Mouse (Mus musculus): ENCODE data around the gene Ptpn7. TPM values are rescaled to one million over a fixed set of nuclear protein-coding genes. Genes with fewer than 3 reads are reported as not detected.
"Not testable (repeated sequence)": the region's sequence is repeated elsewhere in the genome, so short reads cannot be mapped to it uniquely, and the experiment has no call there.

The Ptpn7 gene
- not detected for total RNA-seq (2021)
- long read RNA-seq, experiment 1, result 0 reads
- long read RNA-seq, experiment 2, result 0 reads

DNA sequence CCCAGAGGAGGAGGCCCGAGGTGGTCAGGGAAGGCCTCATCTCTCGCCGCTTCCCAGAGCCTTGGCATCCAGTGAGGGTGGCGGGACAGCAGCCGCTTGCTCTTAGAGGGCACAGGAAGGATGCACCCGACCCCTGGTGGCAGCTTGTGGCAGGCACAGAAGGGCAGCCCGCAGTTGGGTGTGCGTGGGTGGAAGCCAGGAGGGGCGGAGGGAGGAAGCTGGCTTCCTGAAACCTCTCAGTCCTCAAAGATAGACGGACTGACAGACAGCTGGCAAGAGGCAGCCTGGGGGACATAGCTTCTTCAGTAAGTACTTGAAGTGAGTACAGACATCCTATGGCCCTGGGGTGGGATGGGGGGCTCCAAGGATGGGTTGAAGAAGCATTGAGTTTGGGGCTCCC, at the start of gene Ptpn7:
Gene Ptpn7, plus strand, starts transcription at position 228 of the 400 bp plus-strand sequence.
- DNase-seq (ENCODE audit: low spot score in 2 of 2), result peak; percentile 33 to 46

DNA sequence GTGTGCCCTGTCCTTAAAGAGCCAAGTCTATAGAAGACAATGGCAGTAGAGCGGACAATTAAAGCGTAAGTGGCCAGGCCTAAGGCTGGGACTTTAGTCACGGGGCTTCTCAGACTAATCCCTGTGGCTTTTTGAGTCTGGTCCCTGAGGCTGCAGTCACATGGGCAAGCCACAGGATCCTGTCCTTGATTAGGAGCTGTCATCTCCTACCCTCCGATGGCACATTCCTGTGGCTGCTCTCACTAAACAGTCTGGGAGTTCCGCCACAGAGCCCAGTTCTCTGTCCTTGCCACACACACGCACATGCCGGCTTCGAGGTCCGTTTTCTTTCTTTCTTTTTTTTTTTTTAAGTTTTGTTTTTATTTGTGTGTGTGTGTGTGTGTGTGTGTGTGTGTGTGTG, 49.0 kb upstream of the Ptpn7 start:
- DNase-seq (ENCODE audit: low spot score in 2 of 2), result no peak

DNA sequence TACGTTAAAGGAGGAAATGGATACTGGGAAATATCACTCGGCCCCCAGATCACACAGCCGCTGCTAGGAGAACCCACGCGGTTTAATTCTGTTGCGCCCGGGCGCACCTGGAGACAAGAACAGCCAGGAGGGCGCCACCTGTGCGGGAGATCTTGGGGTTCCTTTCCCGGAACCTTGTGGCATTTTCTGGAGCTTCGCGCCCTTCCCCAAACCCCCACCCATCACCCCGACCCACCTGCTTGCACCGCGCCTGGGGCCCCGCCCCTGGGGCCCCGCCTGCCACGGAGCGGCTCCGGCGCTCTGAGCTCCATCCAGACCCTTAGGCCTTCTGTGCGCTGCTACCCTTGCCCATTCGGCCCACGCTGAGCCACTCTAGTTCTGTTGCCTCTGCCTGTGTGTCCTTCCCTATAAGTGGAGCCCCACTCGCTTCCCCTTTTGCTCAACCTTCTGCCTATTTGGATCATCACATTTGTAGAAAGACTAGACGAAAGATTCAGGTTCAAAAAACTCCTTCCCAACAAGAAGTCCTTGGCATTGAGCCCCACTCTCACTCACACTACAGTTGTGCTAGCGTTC, 47.1 kb upstream of the Ptpn7 start:
- DNase-seq (ENCODE audit: low spot score in 2 of 2), result no peak

DNA sequence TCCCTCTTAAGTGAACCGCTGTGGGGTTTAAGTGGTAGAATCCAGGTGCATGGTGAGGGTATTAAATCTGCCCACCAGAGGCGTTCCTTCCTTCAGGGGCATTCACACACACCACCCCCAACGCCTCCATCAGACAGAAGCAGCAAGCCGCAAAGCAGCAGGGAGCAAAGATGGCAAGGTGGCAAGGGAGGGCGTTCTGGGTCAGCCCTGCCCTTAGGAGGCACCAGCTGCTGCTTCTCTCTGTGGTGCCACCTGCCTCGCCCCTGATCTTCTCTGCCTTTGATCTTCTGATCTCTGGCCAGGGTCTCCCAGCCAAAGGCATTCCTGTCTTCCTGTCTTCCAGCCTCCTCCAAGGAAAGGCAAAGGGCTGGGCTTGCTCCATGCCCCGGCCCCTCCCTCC, 46.5 kb upstream of the Ptpn7 start:
- DNase-seq (ENCODE audit: low spot score in 2 of 2), result no peak

DNA sequence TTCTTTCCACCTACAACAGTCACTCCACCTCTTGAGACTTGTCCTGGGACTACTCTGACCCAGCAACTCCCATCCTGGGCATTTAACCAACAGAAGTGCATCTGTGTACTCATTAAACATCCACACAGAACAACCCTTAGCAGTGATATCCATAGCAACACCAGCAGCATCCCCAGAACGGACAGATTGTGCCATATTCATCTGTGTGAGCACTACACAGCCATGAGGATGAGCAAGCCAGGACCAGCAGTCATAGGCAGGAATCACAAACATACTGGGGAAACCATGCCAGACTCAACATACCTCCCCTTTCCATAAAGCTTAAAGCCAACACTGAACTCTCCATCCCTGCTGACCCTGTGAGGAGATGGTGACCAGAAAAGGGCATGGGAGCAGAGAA, 45.1 kb upstream of the Ptpn7 start:
- DNase-seq (ENCODE audit: low spot score in 2 of 2), result peak; percentile 59 to 74

DNA sequence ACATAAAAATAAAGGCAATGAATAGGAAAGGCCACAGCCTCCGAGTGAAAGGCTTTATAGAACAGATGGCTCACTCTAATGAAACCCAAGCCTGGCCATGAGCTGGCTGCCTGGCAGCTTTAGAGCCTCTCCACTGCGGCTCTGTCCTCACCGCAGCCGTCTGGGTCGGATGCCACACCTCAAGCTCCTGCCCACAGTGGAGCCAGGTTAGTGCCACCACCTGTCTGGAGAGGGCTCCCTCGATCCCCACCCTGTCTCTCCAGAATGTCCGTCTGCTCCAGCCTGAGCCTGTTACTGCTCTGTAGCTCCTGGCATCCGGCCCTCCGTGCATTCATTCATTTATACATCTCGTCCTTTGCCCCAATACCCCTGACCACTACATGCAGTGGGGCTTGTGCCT, 42.9 kb upstream of the Ptpn7 start:
- no peak for DNase-seq (ENCODE audit: low spot score in 2 of 2)

DNA sequence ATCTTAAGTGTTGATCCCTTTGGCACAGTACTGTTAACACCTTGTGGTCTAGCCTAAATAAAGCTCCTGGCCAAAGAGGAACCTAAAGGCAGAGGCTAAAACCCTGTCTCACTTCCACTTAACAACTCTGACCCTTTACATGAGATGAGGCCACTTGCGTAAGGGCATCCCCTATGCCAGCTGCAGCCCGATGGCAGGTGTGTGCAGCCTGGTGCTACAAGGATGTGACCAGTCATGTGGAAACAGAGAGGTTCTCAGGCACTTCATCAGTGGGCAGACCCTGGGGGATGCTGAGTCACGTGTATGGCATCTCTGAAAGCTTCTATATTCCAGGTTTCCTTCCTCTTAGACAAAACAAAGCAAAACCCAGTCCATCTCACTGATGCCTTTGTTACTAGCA, 41.6 kb upstream of the Ptpn7 start:
- DNase-seq (ENCODE audit: low spot score in 2 of 2), result no peak

DNA sequence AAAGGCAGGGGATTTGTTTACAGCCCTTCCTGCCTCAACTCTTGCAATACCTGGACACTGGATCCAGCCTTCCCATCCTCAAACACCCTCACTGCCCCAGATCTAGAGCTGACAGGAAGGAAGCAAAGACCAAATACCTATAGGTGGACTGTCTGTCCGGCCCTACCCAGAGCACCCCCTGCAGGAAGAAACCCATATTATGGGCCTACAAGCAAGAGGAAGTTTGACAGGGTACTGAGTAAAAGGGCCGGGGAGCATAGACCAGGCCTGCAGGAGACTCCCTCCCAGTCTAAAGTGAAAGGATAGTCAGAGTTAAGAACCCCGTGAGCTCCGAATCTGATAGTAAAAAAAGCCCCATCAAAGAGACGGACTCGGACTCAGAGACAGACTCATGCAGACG, 37.8 kb upstream of the Ptpn7 start:
- DNase-seq (ENCODE audit: low spot score in 2 of 2), result no peak

DNA sequence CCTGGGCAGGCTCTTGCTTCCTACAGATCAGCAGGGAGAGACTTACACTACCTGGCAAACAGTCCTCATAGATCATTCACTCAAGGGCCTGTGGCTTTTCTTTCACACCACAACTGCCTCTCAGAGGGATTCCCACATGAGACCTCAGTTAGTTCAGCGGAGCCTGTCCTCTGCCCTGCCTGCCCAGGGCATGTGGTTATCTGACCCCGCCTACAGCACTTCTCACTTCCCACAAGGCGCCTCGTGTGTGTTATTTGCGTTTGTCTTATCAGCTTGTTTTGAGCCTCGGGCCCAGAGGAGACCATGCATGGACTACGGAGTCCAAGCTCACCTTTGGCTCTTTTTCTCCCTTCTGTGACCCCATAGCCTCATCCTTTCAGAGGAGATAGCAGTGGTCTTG, 37.3 kb upstream of the Ptpn7 start:
- no peak for DNase-seq (ENCODE audit: low spot score in 2 of 2)

DNA sequence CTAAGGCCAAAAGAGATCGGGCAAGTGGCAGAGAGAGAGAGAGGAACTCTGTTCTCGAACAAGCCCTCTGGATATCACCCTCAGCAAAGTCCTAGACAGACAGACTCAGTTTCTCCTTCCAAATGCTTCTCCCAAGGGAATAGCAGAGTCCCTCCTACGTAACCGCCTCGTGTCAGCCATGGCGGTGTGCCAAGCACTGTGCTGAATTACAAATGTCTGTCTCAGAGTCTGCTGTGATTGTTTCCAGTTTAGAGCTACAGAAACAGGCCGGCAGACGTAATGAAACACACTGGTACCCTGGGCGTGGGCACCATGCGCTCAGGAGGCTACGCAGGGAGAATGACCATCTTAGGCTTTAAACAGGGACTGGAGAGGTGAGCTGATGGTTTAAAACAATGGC, 36.2 kb upstream of the Ptpn7 start:
- peak; percentile 63 to 81 for DNase-seq (ENCODE audit: low spot score in 2 of 2)

DNA sequence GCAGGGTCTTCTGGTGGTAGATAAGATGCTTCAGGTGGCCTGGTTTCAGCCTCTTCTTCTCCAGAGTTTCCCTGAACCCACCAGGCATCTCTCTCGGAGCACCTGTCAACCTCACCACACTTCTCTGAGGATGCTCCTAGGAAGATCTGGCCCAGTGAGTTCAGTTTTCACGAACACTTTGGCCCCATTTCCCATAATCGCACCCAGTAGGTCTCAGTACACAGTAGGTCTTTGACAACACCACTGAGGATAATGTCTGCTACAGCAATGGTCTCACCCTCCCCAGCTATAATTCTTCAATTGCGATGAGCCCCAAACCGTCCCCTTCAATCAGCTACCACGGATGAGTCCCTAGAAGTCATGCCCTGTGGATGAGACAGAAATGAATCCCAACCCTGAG, 35.1 kb upstream of the Ptpn7 start:
- no peak for DNase-seq (ENCODE audit: low spot score in 2 of 2)

DNA sequence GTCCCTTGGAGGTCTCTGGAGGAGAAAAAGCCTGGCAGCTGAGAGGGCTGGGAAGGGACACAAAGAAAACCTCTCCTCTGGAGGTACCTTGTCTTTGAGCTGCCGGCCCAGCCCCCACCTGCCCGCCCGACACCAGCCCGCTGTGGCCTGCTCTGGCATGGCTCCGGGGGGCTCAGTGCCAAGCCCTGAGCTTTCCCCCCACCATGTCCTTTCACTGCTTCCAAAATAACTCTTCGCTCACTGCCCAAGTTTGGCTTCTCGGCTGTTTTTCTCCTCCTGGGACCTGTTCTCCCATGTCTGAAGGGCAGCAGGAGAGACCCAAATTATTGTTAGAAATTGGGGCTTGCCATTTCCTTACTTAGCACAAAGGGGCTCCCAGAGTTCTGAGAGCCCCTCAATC, 34.1 kb upstream of the Ptpn7 start:
- DNase-seq (ENCODE audit: low spot score in 2 of 2), result peak in 1 of 2 experiments; percentile 30

DNA sequence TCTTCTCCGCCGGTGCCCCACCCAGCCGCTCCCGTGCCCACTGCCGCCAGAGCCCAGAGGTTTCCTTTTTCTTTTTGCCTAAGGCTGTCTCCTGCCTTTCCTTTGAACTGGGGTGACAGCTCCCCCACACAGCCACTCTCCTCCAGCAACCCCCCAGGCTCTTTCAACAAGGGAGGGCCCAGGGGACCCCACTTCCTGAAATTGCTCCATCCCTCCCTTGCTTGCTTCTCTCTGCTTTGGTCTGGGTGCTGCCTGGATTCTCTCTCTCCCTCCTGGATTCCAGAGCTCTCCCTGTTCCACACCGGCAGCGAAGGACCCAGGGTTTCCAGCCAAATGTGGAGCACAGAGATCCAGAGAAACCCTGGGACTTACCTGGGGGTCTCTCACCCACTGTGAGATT, 32.1 kb upstream of the Ptpn7 start:
- DNase-seq (ENCODE audit: low spot score in 2 of 2), result no peak

DNA sequence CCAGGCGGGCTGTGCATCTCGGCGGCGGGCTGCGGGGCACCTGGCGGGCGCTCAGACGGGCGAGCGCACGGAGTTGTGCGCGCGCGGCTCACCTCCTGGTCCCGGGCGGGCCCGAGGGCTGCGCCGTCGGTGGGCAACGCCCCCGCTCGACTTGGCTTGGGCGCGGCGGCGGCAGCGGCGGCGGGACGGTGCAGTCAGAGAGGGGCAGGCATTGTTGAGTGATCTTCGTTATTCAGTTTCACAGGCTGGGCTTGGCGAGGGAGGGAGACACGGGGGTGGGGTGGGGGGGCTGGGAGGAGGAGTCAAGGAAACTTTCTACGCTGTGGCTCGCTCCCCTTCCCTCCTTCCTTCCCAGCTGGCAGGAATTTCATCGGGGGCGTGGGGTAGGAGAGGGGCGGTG, 27.4 kb upstream of the Ptpn7 start, which contains the start of gene Lgr6:
Gene Lgr6, minus strand, starts transcription at position 153 of the 400 bp plus-strand sequence.
- DNase-seq (ENCODE audit: low spot score in 2 of 2), result no peak

DNA sequence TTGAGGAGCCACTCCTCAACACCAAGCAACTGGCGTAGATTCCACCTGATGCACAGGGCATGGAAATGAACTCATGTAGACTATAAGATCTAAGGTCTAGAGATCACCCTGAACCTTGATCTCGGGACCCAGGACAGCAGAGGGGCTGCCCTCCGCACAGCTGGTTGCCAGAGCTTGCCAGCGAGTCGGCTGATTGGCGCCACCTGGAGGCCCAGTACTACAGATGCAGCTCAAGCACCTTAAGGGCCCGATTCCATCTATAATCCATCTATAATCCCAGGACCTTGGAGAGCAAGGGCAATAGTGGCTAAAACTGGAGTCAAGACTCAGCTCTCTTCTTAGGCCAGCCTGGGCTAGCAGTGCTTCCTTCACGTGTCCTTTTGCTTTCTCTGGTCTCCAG, 26.5 kb upstream of the Ptpn7 start:
- DNase-seq (ENCODE audit: low spot score in 2 of 2), result peak; percentile 49 to 53

DNA sequence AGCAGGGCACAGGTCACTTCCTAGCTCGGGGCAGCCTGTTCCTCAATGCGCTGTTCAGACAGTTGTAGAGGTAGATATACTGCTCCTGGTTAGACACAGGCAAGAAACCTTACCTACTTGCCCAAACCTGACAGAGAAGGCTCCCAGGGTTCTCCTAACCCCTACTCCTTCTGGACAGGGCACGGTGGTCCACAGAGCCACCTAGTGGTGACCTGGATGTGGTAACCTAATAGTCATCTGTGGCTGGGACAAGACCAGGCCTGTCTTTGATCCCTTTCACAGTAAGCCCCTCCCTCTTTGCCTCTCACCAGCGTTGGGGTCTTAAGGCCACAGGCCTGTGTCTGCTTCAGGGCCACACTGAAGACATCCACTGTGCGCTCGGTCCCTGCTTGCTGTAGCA, 23.9 kb upstream of the Ptpn7 start:
- DNase-seq (ENCODE audit: low spot score in 2 of 2), result no peak

DNA sequence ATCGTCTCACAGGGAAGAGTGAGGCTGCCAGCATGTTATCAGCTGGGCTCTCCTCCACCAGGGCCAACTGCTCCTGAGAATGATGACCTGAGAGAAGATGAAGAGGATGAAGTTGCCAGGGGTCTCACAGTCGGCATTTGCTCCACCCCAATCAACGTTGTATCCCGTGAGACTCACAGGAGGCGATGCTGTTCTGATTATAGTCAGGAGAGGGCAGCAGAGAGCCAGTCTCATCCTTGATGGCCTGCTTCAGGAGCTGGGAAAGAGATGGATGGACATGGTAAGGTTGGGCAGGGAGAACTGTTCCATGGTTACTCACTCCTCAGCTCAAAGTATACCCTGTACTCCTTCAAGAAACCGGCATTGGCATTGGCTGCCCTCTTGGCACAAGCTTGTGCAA, 22.4 kb upstream of the Ptpn7 start:
- peak; percentile 72 to 76 for DNase-seq (ENCODE audit: low spot score in 2 of 2)

DNA sequence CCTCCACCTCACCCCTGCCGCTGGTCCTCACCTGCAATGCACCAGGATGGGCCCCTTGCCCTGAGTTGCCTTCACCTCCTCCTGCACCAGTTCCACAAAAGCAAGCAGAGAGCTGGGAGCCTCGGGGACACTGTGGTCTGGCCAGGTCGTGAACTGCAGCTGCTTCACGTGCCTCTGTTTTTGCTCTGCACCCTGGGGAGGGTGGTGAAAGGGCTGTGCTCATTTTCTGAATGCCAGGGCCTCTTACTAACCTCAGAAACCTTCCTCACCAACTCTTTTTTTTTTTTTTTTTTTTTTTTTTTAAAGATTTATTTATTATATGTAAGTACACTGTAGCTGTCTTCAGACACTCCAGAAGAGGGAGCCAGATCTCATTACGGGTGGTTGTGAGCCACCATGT, 21.2 kb upstream of the Ptpn7 start:
- DNase-seq (ENCODE audit: low spot score in 2 of 2), result not testable (repeated sequence)

DNA sequence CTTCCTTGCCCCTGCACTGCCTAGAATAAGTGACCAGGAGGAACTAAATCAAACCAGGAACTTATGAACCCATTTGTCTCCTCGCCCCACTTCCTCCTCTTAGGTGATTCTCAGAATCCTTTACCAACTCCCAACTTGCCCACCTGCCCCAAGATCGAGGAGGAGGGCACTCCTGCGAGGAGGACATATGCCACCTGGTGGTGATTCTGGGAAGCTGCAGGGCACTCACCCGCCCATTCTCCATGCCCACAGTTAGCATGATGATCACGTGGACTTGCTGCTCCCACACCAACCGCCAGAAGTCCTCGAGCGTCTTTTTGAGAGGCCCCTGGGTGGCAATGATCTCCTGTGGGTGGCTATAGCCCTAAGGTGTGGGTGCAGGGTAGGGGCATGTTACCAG, 19.8 kb upstream of the Ptpn7 start:
- DNase-seq (ENCODE audit: low spot score in 2 of 2), result peak; percentile 37 to 46

DNA sequence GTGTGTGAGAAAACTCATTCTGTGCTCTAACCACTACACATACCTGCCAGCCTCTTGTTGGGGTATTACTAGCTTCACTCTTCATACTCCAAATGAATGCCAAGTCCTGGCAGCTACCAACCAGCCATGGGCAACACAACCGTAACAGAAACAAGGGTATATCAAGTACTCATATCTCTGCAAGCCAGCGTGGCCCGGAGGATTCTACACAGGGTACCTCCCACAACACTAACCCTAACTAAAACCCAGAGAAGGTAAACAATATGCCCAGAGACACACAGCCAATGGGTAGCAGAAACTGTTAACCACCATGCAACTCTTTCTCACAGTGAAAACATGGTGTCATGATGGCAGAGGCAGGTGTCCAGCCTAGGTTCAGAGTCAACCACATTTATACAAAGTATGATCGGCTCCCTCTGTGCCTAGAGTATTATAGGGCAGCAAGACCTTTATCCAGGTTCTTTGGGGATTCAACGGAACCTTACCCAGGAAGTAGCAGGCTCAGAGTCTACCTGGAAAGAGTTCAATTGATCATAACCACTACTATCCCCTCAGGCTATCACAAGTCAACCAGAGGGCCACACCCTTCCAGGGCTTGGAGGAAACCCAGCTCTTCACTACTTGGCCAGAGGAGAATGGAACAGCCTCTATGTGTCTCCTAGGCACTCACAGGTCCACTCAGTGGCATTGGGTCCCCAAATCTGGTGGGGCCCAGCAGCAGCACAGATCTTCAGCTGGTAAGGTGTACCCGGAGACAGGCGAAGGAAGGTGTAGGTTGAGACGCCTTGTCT, 7.7 kb upstream of the Ptpn7 start:
- no peak for DNase-seq (ENCODE audit: low spot score in 2 of 2)

DNA sequence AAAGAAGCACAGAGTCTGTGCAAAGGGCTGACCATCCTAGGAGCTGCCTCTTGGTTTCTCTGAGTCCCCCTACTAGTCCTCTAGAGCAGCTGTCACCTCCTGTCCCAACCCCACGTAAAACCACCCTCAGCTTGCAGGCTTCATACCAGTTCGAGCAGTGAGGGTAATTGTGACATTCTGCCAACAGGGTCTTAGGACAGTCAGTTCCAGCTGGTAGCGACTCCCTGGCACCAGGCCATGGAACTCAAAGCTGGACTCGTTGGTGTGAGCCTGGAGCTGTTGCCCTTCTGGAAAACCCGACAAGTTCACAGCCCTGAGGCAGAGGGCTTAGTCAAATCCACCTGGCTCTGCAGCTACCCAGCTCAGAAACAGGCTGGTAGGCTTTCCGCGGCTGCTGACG, 6.5 kb upstream of the Ptpn7 start:
- DNase-seq (ENCODE audit: low spot score in 2 of 2), result no peak

DNA sequence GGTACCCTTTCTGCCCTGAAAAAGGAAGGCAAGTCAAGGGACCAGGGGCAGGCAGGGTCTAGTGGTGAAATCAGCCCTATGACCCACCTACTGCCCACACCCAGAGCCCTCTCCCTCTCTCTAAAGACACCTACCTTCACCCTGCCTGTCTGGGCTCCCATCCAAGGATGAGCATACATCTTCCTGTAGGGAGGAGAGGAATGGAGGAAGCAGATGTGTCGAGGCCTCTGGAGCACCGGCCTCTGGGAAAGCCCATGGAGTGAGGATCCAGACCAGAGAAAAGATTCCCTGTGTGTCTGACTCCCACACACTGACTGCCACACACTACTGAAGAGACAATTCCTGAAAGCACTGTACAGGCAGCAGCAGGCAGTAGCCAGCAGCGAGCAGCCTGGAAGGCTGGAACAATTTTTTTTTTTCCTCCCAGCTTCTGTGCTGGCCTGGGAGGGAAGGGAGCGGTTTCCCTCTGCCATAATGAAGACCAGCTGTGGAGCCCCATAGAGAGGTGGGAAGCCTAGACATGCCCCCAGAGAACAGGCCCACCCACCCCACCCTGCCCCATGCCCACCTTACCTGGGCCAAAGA, 6.0 kb upstream of the Ptpn7 start:
- no peak for DNase-seq (ENCODE audit: low spot score in 2 of 2)

DNA sequence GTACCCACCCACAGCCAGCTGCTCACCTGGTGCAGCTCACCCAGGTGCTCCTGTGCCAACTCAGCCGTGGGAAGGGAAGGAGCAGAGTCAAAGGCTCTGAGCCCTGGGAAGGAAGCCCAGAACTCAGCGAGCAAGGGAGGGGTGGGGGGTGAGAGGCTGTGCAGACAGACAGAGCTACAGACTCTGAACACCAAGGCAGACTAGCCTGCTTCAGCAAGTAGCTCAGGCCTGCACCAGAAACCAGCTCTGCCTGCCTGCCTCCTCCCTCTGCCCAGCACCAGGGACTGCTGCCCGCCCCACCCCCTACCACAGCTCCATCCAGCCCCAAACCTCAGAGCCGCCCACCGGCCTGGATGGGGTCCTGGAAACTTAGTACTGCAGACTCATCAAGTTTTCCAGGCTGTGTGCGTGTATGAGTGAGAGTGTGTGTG, 4.5 kb upstream of the Ptpn7 start:
- DNase-seq (ENCODE audit: low spot score in 2 of 2), result no peak
